24 mouse cellular contexts compared by ENCODE assay signal in genomic region chr5:134148153-134148552, GRCm38 (mm10). TPM values are rescaled to one million over a fixed set of nuclear protein-coding genes. Genes with fewer than 3 reads are reported as not detected.
DNase-seq lines count a peak whose midpoint lies in the region; ATAC-seq and TF ChIP-seq lines count a peak whose summit lies in the region.
"Had no signal": no experiment of that assay in that cellular context is flagged by ENCODE, and none has a peak within 500 bp of the region (broad histone marks: within the 10 kb centered on the region; RNA-seq: fewer than 3 reads in every experiment).

No protein-coding gene starts in this region.

- ATAC-seq in kidney, postnatal 0 days (replicated peaks; ENCODE audit: low FRiP score, low read depth) = no peak

- H3K27me3 ChIP-seq in kidney, postnatal 0 days (ENCODE audit: insufficient read depth, low read length) = no peaks in the 10 kb centered on the region
- H3K27me3 ChIP-seq: CH12.LX; embryonic facial prominence, embryonic 12.5 days; forebrain, embryonic 12.5 days; heart, embryonic 13.5 days; hindbrain, embryonic 13.5 days; limb, embryonic 13.5 days; liver, embryonic 13.5 days; midbrain, embryonic 12.5 days had no signal

- TF ChIP-seq CTCF in kidney, postnatal 0 days (IDR thresholded peaks at IDR 0.05; ENCODE audit: low read depth) = no peak

- 78% methylated on average over 4 of the region's 4 CpGs for WGBS in kidney, postnatal 0 days

- intact Hi-C loops in gastrocnemius, postnatal 14 days (cut with DNase I; ENCODE audit: low total_unique reads) = no loop called here
- intact Hi-C loops in heart, postnatal 36 days (cut with DNase I) = no loop called here
- intact Hi-C loops in left cerebral cortex, postnatal 4 days (cut with DNase I) = no loop called here

- H3K4me1 ChIP-seq in kidney, postnatal 0 days (replicated peaks; ENCODE audit: insufficient read depth, low read length) = 0 out of 2 replicates have a peak, but pooled peaks cover 3% of the 10 kb centered on the region
- H3K4me1 ChIP-seq: embryonic facial prominence, embryonic 12.5 days; forebrain, embryonic 12.5 days; hindbrain, embryonic 13.5 days; limb, embryonic 13.5 days; liver, embryonic 13.5 days; midbrain, embryonic 12.5 days had no signal

- peaks cover 25% of the 10 kb centered on the region for H3K36me3 ChIP-seq in kidney, postnatal 0 days (ENCODE audit: insufficient read depth, low read length)

- no peak for DNase-seq in kidney, postnatal 0 days (ENCODE audit: low spot score)
- no peak for DNase-seq in kidney, adult 8-10 months
- DNase-seq in fibroblast of lung, adult 2 months (ENCODE audit: low read depth) = peak; percentile 33
- peak; percentile 37 for DNase-seq in gastrocnemius, postnatal 14 days
- peak; percentile 13 to 22 for DNase-seq in heart, postnatal 36 days
- no peak for DNase-seq in left cerebral cortex, postnatal 4 days
- DNase-seq in spleen, adult 12 weeks (ENCODE audit: low spot score) = no peak
- DNase-seq in thymus, postnatal 14 days = no peak
- DNase-seq: adrenal gland, adult 2 months; B cell, adult 2 months; cerebellum, adult 11-12 months; cerebellum, postnatal 14 days; layer of hippocampus, adult 9-11 months; liver, embryonic 13.5 days; lung, embryonic 14.5 days; spleen, adult 18-20 months had no signal

- no peak overlapping the region for H3K9ac ChIP-seq in kidney, postnatal 0 days (ENCODE audit: low read depth, low read length)
- H3K9ac ChIP-seq: embryonic facial prominence, embryonic 12.5 days; forebrain, embryonic 12.5 days; hindbrain, embryonic 13.5 days; limb, embryonic 13.5 days; liver, embryonic 13.5 days; lung, embryonic 14.5 days; midbrain, embryonic 12.5 days had no signal

- no peak overlapping the region for H3K4me2 ChIP-seq in kidney, postnatal 0 days (ENCODE audit: low read length)
- H3K4me2 ChIP-seq: embryonic facial prominence, embryonic 12.5 days; forebrain, embryonic 12.5 days; heart, embryonic 13.5 days; hindbrain, embryonic 13.5 days; limb, embryonic 13.5 days; liver, embryonic 13.5 days; lung, embryonic 14.5 days; midbrain, embryonic 12.5 days had no signal

- no peak overlapping the region for H3K4me3 ChIP-seq in kidney, postnatal 0 days (replicated peaks; ENCODE audit: low read depth, low read length)
- H3K4me3 ChIP-seq: embryonic facial prominence, embryonic 12.5 days; forebrain, embryonic 12.5 days; heart, embryonic 13.5 days; hindbrain, embryonic 13.5 days; limb, embryonic 13.5 days; liver, embryonic 13.5 days; midbrain, embryonic 12.5 days had no signal

- 0 out of 2 replicates have a peak overlapping the region, but pooled peaks have one; percentile 31 for H3K27ac ChIP-seq in kidney, postnatal 0 days
- H3K27ac ChIP-seq: embryonic facial prominence, embryonic 12.5 days; forebrain, embryonic 12.5 days; hindbrain, embryonic 13.5 days; limb, embryonic 13.5 days; liver, embryonic 13.5 days; midbrain, embryonic 12.5 days had no signal

- no peaks in the 10 kb centered on the region for H3K9me3 ChIP-seq in kidney, postnatal 0 days (replicated peaks; ENCODE audit: low read length)
- H3K9me3 ChIP-seq: embryonic facial prominence, embryonic 12.5 days; forebrain, embryonic 12.5 days; heart, embryonic 13.5 days; liver, embryonic 13.5 days had no signal

RNA-seq across cellular contexts. Expression of gene Rcc1l, which starts 28.4 kb away (rescaled TPM):
- 32.1 and 33.4 TPM in 2 replicates for polyA plus RNA-seq in kidney, postnatal 0 days (2015; fragmentation: Nextera tagmentation; extraction: Ambion mirVana)
- total RNA-seq in gastrocnemius, postnatal 14 days (2021) = 10 to 100 TPM; 13.9 to 18.3 TPM
- total RNA-seq in heart, postnatal 36 days (2021) = 10 to 100 TPM; 29.3 to 30.2 TPM
- total RNA-seq in left cerebral cortex, postnatal 4 days (2021) = 10 to 100 TPM; 21.2 to 23.2 TPM

RNA-seq across cellular contexts. Expression of gene Gtf2ird2, which starts 35.7 kb away (rescaled TPM):
- 6.1 and 6.9 TPM in 2 replicates for polyA plus RNA-seq in kidney, postnatal 0 days (2015; fragmentation: Nextera tagmentation; extraction: Ambion mirVana)
- 1 to 10 TPM; 4.8 to 5.4 TPM for total RNA-seq in gastrocnemius, postnatal 14 days (2021)
- total RNA-seq in heart, postnatal 36 days (2021) = 1 to 10 TPM; 4.9 to 5.0 TPM
- total RNA-seq in left cerebral cortex, postnatal 4 days (2021) = 10 to 100 TPM; 16.5 to 19.4 TPM

RNA-seq across cellular contexts. Expression of gene Castor2, which starts 48.6 kb away (rescaled TPM):
- 13.0 and 15.8 TPM in 2 replicates for polyA plus RNA-seq in kidney, postnatal 0 days (2015; fragmentation: Nextera tagmentation; extraction: Ambion mirVana)
- total RNA-seq in gastrocnemius, postnatal 14 days (2021) = 10 to 100 TPM; 36.5 to 40.2 TPM
- total RNA-seq in heart, postnatal 36 days (2021) = 10 to 100 TPM; 24.9 to 30.9 TPM
- total RNA-seq in left cerebral cortex, postnatal 4 days (2021) = 10 to 100 TPM; 52.4 to 55.8 TPM
- polyA plus RNA-seq: G1E had no signal

Comparison
In these comparisons a context has a peak if more than half of its experiments do, and no peak if none do; other contexts are left out.
1. DNase-seq: peak in fibroblast of lung, adult 2 months (single experiment), gastrocnemius, postnatal 14 days (single experiment) and heart, postnatal 36 days (2 of 2); none in kidney, postnatal 0 days (single experiment), kidney, adult 8-10 months (0 of 2), left cerebral cortex, postnatal 4 days (single experiment), spleen, adult 12 weeks (single experiment) and thymus, postnatal 14 days (single experiment).